8 mouse cellular contexts compared by ENCODE assay signal in the genomic region with DNA sequence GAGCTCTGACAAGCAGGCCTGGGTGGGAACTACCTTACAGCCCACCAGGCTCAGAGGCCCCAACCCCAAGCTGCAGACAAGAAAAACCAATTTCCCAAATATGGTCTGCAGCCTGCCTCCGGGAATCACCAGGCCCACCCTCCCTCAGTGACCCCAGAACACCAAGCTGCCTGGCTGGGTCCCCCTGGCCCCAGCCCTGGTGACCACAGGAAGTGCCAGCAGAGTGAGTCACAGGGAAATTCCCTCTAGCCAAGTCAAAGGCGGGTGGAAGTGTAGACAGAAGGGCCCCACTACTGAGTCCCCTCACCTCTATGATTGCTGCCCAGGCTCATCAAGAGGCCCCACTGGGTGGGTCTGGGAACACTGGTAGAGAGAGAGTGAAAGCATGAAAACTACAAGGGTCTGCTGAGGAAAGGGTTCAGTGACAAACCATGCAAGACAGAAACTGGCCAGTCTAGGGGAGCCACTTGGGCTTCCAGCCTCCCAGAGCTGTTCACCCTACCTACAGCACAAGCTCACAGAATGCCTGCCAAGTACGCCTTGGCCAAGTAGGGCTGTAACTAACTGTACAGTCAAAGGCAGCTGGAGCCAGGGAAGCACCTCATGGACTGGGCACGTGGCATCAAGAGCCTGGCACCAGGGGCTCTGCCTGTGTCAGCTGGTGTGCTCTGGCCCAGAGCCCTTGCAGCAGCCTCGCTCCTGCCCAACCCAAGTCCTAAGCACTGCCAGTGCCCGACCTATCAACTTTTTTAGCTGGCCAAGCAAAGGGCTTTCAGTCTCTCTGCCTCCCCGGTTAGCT. TPM values are rescaled to one million over a fixed set of nuclear protein-coding genes. Genes with fewer than 3 reads are reported as not detected.
DNase-seq lines count a peak whose midpoint lies in the region; ATAC-seq and TF ChIP-seq lines count a peak whose summit lies in the region.

No protein-coding gene starts in this region.

- H3K4me1 ChIP-seq in limb, embryonic 10.5 days, result peaks cover 60% of the 10 kb centered on the region
- H3K4me1 ChIP-seq in midbrain, postnatal 0 days (ENCODE audit: insufficient read depth, low read length), result peaks cover 7% of the 10 kb centered on the region; the same call in 1 of the 2 replicates

- TF ChIP-seq CTCF in midbrain, postnatal 0 days (IDR thresholded peaks at IDR 0.05), result no peak

- no peak overlapping the region for H3K4me2 ChIP-seq in midbrain, postnatal 0 days (ENCODE audit: low read depth, low read length, poor library complexity, severe bottlenecking)

- H3K27me3 ChIP-seq in limb, embryonic 10.5 days (ENCODE audit: low read depth, poor library complexity, severe bottlenecking), result no peaks in the 10 kb centered on the region
- no peaks in the 10 kb centered on the region for H3K27me3 ChIP-seq in midbrain, postnatal 0 days (ENCODE audit: insufficient read depth, low read length)

- DNase-seq in frontal cortex, postnatal 25 days (ENCODE audit: low spot score in 2 of 2), result no peak
- peak; percentile 53 to 63 for DNase-seq in cerebellum, postnatal 36 days
- DNase-seq in heart, adult 11 months, result peak; percentile 99
- peak; percentile 98 for DNase-seq in kidney, adult 11 months
- peak; percentile 32 for DNase-seq in limb, embryonic 10.5 days (ENCODE audit: low spot score)
- peak; percentile 89 for DNase-seq in midbrain, postnatal 0 days (ENCODE audit: low spot score)

- no peaks in the 10 kb centered on the region for H3K9me3 ChIP-seq in limb, embryonic 10.5 days (replicated peaks)
- H3K9me3 ChIP-seq in midbrain, postnatal 0 days (ENCODE audit: low read length), result no peaks in the 10 kb centered on the region

- ATAC-seq in frontal cortex, adult (ENCODE audit: low TSS enrichment), result peak; percentile 85
- peak; percentile 83 for ATAC-seq in midbrain, postnatal 0 days (ENCODE audit: low FRiP score)
- ATAC-seq in monocyte, adult 5-6 weeks (replicated peaks; ENCODE audit: insufficient number of reproducible peaks, low FRiP score, low TSS enrichment, poor library complexity, severe bottlenecking), result no peak

- 71% methylated on average over 7 of the region's 7 CpGs for WGBS in limb, embryonic 10.5 days
- 66% methylated on average over 7 of the region's 7 CpGs for WGBS in midbrain, postnatal 0 days

- H3K9ac ChIP-seq in midbrain, postnatal 0 days (replicated peaks; ENCODE audit: low read length, poor library complexity, severe bottlenecking), result no peak overlapping the region

- peak overlapping the region; percentile 73 for H3K27ac ChIP-seq in limb, embryonic 10.5 days
- H3K27ac ChIP-seq in midbrain, postnatal 0 days (ENCODE audit: low read depth, low read length), result no peak overlapping the region

- H3K4me3 ChIP-seq in limb, embryonic 10.5 days, result peak overlapping the region; percentile 10; the same call in 1 of the 2 replicates
- no peak overlapping the region for H3K4me3 ChIP-seq in midbrain, postnatal 0 days (ENCODE audit: low read depth, low read length)

- peaks cover 9% of the 10 kb centered on the region for H3K36me3 ChIP-seq in limb, embryonic 10.5 days
- no peaks in the 10 kb centered on the region for H3K36me3 ChIP-seq in midbrain, postnatal 0 days (ENCODE audit: insufficient read depth, low read length)

RNA-seq across cellular contexts. Expression of a gene that starts 17.3 kb away (rescaled TPM):
- 50.2 and 50.4 TPM in 2 replicates for polyA plus RNA-seq in limb, embryonic 10.5 days (2016; fragmentation: Nextera tagmentation; extraction: Ambion mirVana)
- 62.3 and 72.8 TPM in 2 replicates for total RNA-seq in midbrain, postnatal 0 days (2014; rRNA removed)
- polyA plus RNA-seq in midbrain, postnatal 0 days (2015; fragmentation: Nextera tagmentation; extraction: Ambion mirVana), result 38.3 and 44.3 TPM in 2 replicates
- not detected in 3 replicates for total RNA-seq in monocyte, adult 5-6 weeks (2017)

RNA-seq across cellular contexts. Expression of a gene that starts 35.5 kb away (rescaled TPM):
- not detected in 2 replicates for polyA plus RNA-seq in limb, embryonic 10.5 days (2016; fragmentation: Nextera tagmentation; extraction: Ambion mirVana)
- not detected in 2 replicates for total RNA-seq in midbrain, postnatal 0 days (2014; rRNA removed)
- polyA plus RNA-seq in midbrain, postnatal 0 days (2015; fragmentation: Nextera tagmentation; extraction: Ambion mirVana), result not detected in 2 replicates
- not detected in 3 replicates for total RNA-seq in monocyte, adult 5-6 weeks (2017)

Comparison
In these comparisons a context has a peak if more than half of its experiments do, and no peak if none do; other contexts are left out.
1. DNase-seq: peak in cerebellum, postnatal 36 days (2 of 2), heart, adult 11 months (single experiment), kidney, adult 11 months (single experiment), limb, embryonic 10.5 days (single experiment) and midbrain, postnatal 0 days (single experiment); none in frontal cortex, postnatal 25 days (0 of 2).
2. RNA of a gene that starts 17.3 kb away (total RNA-seq): 62.3 to 72.8 TPM in midbrain, postnatal 0 days; not detected in monocyte, adult 5-6 weeks; every median in the first group is over 10 times any median in the second.